Mouse (Mus musculus): Measurements from ENCODE around the gene Cd320. TPM values are rescaled to one million over a fixed set of nuclear protein-coding genes. Genes with fewer than 3 reads are reported as not detected.
"Not testable (repeated sequence)": the region's sequence is repeated elsewhere in the genome, so short reads cannot be mapped to it uniquely, and the experiment has no call there.

Gene Cd320
- total RNA-seq, 2 experiments from 2014 or later, result 17.6 to 19.8 TPM

- intact Hi-C loops (cut with DNase I; ENCODE audit: low total_unique reads), result no loop called here
- peak; percentile 96 for DNase-seq
Measured at GRCm38 (mm10) chr17:33824084-33824996, 18.6 kb upstream of the Cd320 start, which contains the start of the genes Rps28 and Ndufa7. TSS of gene Rps28 (minus strand) at chr17:33824562. TSS of gene Ndufa7 (plus strand) at chr17:33824572.

- DNase-seq; intact Hi-C loops (cut with DNase I; ENCODE audit: low total_unique reads): not testable (repeated sequence)
Measured at GRCm38 (mm10) chr17:33824997-33825330, 17.9 kb upstream of the Cd320 start.

- intact Hi-C loops (cut with DNase I; ENCODE audit: low total_unique reads), result no loop called here
- no peak for DNase-seq
Measured at GRCm38 (mm10) chr17:33825462-33825861, 17.4 kb upstream of the Cd320 start.

- peak; percentile 67 for DNase-seq
- intact Hi-C loops (cut with DNase I; ENCODE audit: low total_unique reads), result no loop called here
Measured at GRCm38 (mm10) chr17:33826850-33827249, 16.0 kb upstream of the Cd320 start.

GRCm38 (mm10) chr17:33828892-33829291 is 14.0 kb upstream of the Cd320 start:
- intact Hi-C loops (cut with DNase I; ENCODE audit: low total_unique reads), result no loop called here

GRCm38 (mm10) chr17:33829561-33829960 is 13.3 kb upstream of the Cd320 start:
- no peak for DNase-seq
- intact Hi-C loops (cut with DNase I; ENCODE audit: low total_unique reads), result no loop called here

More at GRCm38 (mm10) chr17:33828892-33829291, 14.0 kb upstream of the Cd320 start:
- DNase-seq, result no peak

- no peak for DNase-seq
- intact Hi-C loops (cut with DNase I; ENCODE audit: low total_unique reads), result no loop called here
Measured at GRCm38 (mm10) chr17:33844196-33844595, 1.3 kb downstream of the Cd320 start.

- intact Hi-C loops (cut with DNase I; ENCODE audit: low total_unique reads), result no loop called here
- DNase-seq, result no peak
Measured at GRCm38 (mm10) chr17:33848139-33848538, 5.2 kb downstream of the Cd320 start.

- intact Hi-C loops (cut with DNase I; ENCODE audit: low total_unique reads), result no loop called here
- DNase-seq, result no peak
Measured at GRCm38 (mm10) chr17:33851331-33851730, 8.4 kb downstream of the Cd320 start.

- DNase-seq, result no peak
- intact Hi-C loops (cut with DNase I; ENCODE audit: low total_unique reads), result no loop called here
Measured at GRCm38 (mm10) chr17:33857816-33858215, 14.9 kb downstream of the Cd320 start.

- peak; percentile 26 for DNase-seq
- intact Hi-C loops (cut with DNase I; ENCODE audit: low total_unique reads), result no loop called here
Measured at GRCm38 (mm10) chr17:33865330-33866030, 22.6 kb downstream of the Cd320 start.

- DNase-seq; intact Hi-C loops (cut with DNase I; ENCODE audit: low total_unique reads): not testable (repeated sequence)
Measured at GRCm38 (mm10) chr17:33873537-33873936, 30.6 kb downstream of the Cd320 start, which contains the start of gene Gm7029. TSS of gene Gm7029 (plus strand) at chr17:33873837.

GRCm38 (mm10) chr17:33874411-33874810 is 31.5 kb downstream of the Cd320 start:
- intact Hi-C loops (cut with DNase I; ENCODE audit: low total_unique reads), result no loop called here
- DNase-seq, result no peak

GRCm38 (mm10) chr17:33875797-33876196 is 32.9 kb downstream of the Cd320 start:
- DNase-seq; intact Hi-C loops (cut with DNase I; ENCODE audit: low total_unique reads): not testable (repeated sequence)

- intact Hi-C loops (cut with DNase I; ENCODE audit: low total_unique reads); DNase-seq: not testable (repeated sequence)
Measured at GRCm38 (mm10) chr17:33884320-33884719, 41.4 kb downstream of the Cd320 start.

GRCm38 (mm10) chr17:33887802-33888201 is 44.9 kb downstream of the Cd320 start:
- DNase-seq, result not testable (repeated sequence)

GRCm38 (mm10) chr17:33888230-33888629 is 45.3 kb downstream of the Cd320 start:
- intact Hi-C loops (cut with DNase I; ENCODE audit: low total_unique reads); DNase-seq: not testable (repeated sequence)

More at GRCm38 (mm10) chr17:33887802-33888201, 44.9 kb downstream of the Cd320 start:
- intact Hi-C loops (cut with DNase I; ENCODE audit: low total_unique reads), result not testable (repeated sequence)

GRCm38 (mm10) chr17:33889941-33890532 is 47.1 kb downstream of the Cd320 start:
- intact Hi-C loops (cut with DNase I; ENCODE audit: low total_unique reads); DNase-seq: not testable (repeated sequence)

GRCm38 (mm10) chr17:33890533-33891059 is 47.7 kb downstream of the Cd320 start, which contains the start of gene Kifc1:
TSS of gene Kifc1 (minus strand) at chr17:33890661.
- peak; percentile 99 for DNase-seq
- intact Hi-C loops (cut with DNase I; ENCODE audit: low total_unique reads), result no loop called here
